Mouse (Mus musculus): ENCODE measurements around the gene Artn. TPM values are rescaled to one million over a fixed set of nuclear protein-coding genes. Genes with fewer than 3 reads are reported as not detected.

The Artn gene
- polyA plus RNA-seq, 1 experiment from 2014 or later, result 8.9 TPM

DNA sequence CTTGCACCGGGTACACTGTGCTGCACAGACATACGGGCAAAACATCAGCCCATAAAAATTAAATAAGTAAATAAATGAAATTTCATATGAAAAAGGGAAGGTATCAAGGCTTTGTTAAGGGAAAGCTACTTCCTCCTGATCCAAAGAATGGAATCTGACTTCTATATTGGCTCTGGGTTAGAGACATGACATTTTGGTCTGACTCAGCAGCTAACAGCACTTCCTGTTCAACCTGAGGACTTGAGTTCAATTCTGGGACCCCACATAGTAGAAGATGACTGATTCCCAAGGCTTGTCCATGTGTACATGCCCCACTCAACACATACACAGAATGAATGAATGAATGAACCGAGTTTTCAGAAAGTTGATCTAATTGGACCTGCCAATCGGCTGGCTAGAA, 11.7 kb downstream of the Artn start:
- Histone ChIP-seq H3K27me3 (no peaks in the 10 kb centered on the region), H3K9ac (no peak overlapping the region), H3K9me3 (no peaks in the 10 kb centered on the region), H3K27ac (no peak overlapping the region), H3K4me2 (replicated peaks) (no peak overlapping the region), H3K4me1 (peaks cover 24% of the 10 kb centered on the region), H3K4me3 (no peak overlapping the region), H3K36me3 (no peaks in the 10 kb centered on the region)
- 90% methylated on average over 4 of the region's 4 CpGs for WGBS
- no peak for ATAC-seq (ENCODE audit: low FRiP score, low read depth)

DNA sequence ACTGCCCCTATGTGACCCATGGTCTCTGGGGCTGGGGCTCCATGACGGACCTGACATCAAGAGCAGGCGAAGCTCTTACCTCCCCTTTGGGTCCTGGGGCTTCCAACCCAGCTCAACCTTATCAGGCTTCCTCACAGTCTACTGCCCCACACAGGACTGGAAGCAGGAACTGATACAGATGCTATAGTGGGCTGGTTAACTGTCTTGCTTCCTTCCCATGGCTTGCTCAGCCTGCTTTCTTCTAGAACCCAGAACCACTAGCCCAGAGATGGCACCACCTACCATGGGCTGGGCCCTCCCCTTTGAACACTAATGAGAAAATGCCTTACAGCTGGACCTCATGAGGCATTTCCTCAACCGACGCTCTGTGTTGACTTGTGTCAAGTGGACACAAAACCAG, 12.2 kb downstream of the Artn start:
- ATAC-seq (ENCODE audit: low FRiP score, low read depth), result no peak
- peaks cover 28% of the 10 kb centered on the region for H3K4me1 ChIP-seq
- peaks cover 2% of the 10 kb centered on the region for H3K36me3 ChIP-seq
- H3K27ac ChIP-seq, result no peak overlapping the region
- H3K9me3 ChIP-seq, result no peaks in the 10 kb centered on the region
- H3K4me3 ChIP-seq, result no peak overlapping the region
- no peak overlapping the region for H3K4me2 ChIP-seq (replicated peaks)
- 86% methylated on average over 4 of the region's 4 CpGs for WGBS
- no peak overlapping the region for H3K9ac ChIP-seq
- no peaks in the 10 kb centered on the region for H3K27me3 ChIP-seq

DNA sequence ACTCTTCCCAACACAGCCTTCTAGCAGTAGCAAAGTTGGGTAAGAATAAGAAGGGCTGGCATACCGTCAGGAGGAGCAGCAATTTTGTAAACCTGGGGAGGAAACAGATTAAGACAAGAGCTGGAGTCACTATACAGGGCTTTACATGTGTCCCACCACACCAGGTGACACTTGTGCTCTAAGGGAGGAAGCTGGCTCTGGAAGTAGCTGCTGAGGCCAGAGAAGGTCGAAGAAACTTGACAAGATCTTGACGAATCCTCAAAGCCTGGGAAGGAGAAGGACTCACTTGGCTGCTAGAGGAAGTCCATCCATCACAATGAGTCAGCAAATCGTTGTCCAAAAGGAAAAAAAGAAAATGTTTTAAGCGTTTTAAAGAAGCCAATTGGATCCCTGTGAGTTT, 13.2 kb downstream of the Artn start:
- ATAC-seq (ENCODE audit: low FRiP score, low read depth), result no peak
- H3K9ac ChIP-seq, result no peak overlapping the region
- H3K4me2 ChIP-seq (replicated peaks), result 0 out of 2 replicates have a peak overlapping the region, but pooled peaks have one; percentile 100
- no peaks in the 10 kb centered on the region for H3K27me3 ChIP-seq
- H3K4me3 ChIP-seq, result no peak overlapping the region
- H3K36me3 ChIP-seq, result peaks cover 12% of the 10 kb centered on the region
- 89% methylated on average over 5 of the region's 5 CpGs for WGBS
- H3K27ac ChIP-seq, result no peak overlapping the region
- H3K4me1 ChIP-seq, result peaks cover 28% of the 10 kb centered on the region
- H3K9me3 ChIP-seq, result no peaks in the 10 kb centered on the region

DNA sequence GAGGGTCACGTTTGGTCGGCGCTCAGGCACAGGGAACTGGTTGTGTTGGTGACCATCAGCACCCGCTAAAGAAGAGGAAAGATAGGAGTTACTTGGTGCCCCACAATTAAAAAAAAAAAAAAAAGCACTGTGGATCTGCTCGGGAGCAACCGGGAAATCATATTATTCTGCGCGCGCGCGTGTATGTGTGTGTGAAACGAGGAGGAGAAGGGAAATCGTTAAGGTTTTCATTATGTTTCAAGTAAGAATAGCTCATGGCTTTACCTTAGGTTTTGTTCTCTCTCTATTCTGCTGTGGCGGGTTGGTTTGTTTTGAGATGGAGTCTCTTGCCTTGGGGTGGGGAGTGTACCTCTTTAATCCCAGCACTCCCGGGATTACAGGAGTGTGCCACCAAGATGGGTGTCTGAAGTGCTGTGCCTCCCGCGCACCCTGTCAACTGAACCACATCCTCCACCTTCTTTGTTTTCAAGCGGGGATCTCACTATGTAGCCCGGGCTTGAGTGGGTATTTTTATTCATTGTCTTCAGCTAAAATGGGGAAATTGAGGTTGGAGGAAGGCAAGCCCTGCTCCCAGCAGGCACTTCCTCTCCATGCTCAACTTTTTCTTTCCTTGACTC, 14.0 kb downstream of the Artn start:
- H3K9ac ChIP-seq, result peak overlapping the region; percentile 92
- H3K36me3 ChIP-seq, result peaks cover 20% of the 10 kb centered on the region
- ATAC-seq (ENCODE audit: low FRiP score, low read depth), result no peak
- no peaks in the 10 kb centered on the region for H3K9me3 ChIP-seq
- H3K4me2 ChIP-seq (replicated peaks), result peak overlapping the region; percentile 100
- WGBS, result 5% methylated on average over 19 of the region's 19 CpGs
- peaks cover 28% of the 10 kb centered on the region for H3K4me1 ChIP-seq
- no peaks in the 10 kb centered on the region for H3K27me3 ChIP-seq
- H3K4me3 ChIP-seq, result peak overlapping the region; percentile 80
- no peak overlapping the region for H3K27ac ChIP-seq

DNA sequence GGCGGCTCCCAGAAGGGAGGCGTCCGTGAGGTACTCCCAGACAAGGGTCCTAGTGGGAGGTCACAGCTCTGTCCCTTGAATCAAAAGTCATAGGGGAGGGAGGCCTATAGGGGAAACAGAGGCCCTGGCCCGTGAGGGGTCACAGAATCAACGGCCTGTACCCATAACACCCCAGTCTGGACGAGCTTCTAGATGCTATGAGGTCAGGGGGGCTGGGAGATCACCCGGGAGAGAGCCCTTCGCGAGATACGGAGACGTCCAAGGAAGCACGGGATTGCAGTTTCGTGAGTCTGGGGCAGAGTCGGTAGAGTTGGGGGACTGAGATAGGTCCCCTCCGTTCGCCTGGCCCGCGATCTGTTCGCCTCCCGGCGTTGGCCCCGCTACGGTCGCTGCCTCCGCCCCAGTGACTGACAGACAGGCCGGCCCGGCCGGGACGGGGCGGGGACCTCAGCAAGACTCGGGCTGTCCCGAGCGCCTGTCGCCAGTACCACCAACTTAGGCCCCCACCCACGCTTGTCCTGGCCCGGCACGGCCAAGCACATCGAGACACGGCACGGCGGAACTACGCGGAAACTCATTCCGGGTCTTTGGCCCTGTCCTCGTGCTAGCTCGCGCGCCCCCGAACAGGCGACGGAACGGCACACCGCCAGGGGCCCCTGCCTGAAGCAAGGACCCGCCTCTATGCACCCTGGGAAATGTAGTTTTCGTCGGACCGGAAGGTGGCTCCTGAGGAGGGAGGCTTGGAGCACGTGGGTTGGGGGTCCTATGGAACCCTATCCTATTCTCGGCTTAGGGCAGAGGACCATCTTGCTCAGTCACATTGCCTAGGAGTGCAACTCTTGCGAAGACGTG, 14.7 kb downstream of the Artn start, which contains the start of gene Ipo13:
TSS of gene Ipo13 (minus strand) at position 409 of the 852 bp plus-strand sequence.
- ATAC-seq (ENCODE audit: low FRiP score, low read depth), result peak; percentile 95
- under 1% methylated on average over 61 of the region's 61 CpGs for WGBS
- H3K27me3 ChIP-seq, result no peaks in the 10 kb centered on the region
- peaks cover 27% of the 10 kb centered on the region for H3K36me3 ChIP-seq
- peak within 1 kb of the TSS; percentile 100 for H3K4me2 ChIP-seq (replicated peaks)
- H3K9me3 ChIP-seq, result no peaks in the 10 kb centered on the region
- H3K9ac ChIP-seq, result peak within 1 kb of the TSS; percentile 92
- H3K27ac ChIP-seq, result peak within 1 kb of the TSS; percentile 75; the same call in 1 of the 2 replicates
- peak within 1 kb of the TSS; percentile 80 for H3K4me3 ChIP-seq
- peaks cover 28% of the 10 kb centered on the region for H3K4me1 ChIP-seq

DNA sequence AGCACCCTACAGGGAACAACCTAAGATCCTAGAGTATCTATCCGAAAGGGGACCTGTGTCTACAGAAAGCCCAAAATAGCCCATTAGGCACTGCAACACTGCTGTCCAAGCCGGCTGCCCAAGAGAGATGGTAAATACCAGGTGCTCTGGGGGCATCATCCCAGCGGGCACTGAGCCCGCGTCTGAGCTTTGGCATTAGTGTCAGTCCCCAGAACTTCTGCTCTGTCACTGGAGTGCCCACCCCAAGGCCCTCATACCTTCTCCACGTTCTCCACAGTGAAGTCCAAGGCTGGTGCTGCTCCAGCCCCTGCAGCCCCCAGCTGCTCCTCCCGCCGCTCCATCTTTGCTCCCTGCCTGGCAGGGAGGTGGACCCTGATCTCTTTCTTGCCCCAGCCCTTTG, 15.5 kb downstream of the Artn start:
- no peak overlapping the region for H3K27ac ChIP-seq

DNA sequence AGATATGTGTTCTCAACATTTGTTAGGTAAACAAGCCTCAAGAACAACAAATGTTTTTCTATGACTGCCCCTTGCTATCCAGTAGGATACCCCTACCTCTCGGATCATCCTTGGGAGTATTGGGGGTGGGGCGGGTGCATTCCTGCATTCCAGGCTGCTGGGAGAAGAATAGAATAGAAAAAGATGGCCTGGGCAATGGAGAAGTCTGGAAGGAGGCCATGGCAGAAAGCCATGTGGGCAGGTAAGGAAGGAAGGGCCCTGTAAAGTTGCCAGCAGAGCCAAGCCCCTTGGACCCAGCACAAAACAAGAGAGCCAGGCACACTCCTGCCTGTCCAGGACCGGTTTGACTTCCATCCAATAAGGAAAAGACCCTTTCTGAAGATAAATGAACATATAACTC, 16.1 kb downstream of the Artn start:
- Histone ChIP-seq H3K27me3 (no peaks in the 10 kb centered on the region), H3K9me3 (no peaks in the 10 kb centered on the region), H3K27ac (no peak overlapping the region), H3K9ac (peak overlapping the region; percentile 92), H3K4me2 (replicated peaks) (peak overlapping the region; percentile 100), H3K4me1 (peaks cover 37% of the 10 kb centered on the region), H3K4me3 (peak overlapping the region; percentile 80), H3K36me3 (peaks cover 38% of the 10 kb centered on the region)
- no peak for ATAC-seq (ENCODE audit: low FRiP score, low read depth)
- 60% methylated on average over 3 of the region's 3 CpGs for WGBS

More for the DNA sequence above, 15.5 kb downstream of the Artn start:
- Histone ChIP-seq H3K4me2 (replicated peaks) (peak overlapping the region; percentile 100), H3K9ac (peak overlapping the region; percentile 92), H3K27me3 (no peaks in the 10 kb centered on the region), H3K4me1 (peaks cover 32% of the 10 kb centered on the region), H3K4me3 (peak overlapping the region; percentile 80), H3K9me3 (no peaks in the 10 kb centered on the region), H3K36me3 (peaks cover 34% of the 10 kb centered on the region)
- WGBS, result 17% methylated on average over 8 of the region's 8 CpGs
- ATAC-seq (ENCODE audit: low FRiP score, low read depth), result 0 out of 2 replicates have a peak, but pooled peaks have one; percentile 1

DNA sequence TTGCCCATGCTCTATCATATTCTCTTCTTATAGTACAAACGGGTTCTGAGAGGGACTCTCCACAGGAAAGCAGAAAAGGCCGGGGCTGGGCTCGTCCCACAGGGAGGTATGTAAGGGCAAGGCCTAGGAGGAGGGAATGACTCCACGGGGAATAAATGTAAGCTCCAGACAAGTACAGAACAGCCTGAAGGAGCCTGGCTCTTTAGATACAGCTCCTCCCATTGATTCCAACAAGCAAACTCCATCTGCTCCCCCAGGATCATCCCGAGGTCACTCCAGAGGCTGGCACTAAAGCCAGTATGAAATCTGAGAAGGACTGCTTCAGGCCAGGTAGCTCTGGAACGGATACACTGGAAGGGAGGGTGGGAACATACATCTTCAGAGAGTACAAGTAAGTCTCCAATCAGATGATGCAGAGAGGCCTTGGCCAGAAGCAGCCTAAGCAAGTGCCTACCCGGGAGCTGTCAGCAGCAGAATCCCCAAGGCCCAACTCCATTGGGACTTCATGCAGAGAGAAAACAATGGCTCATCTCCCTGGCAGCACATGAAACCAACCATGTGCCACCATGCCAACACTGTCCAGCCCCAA, 16.8 kb downstream of the Artn start:
- H3K4me3 ChIP-seq, result peak overlapping the region; percentile 80; the same call in 1 of the 2 replicates
- peak overlapping the region; percentile 100 for H3K4me2 ChIP-seq (replicated peaks)
- peaks cover 42% of the 10 kb centered on the region for H3K36me3 ChIP-seq
- no peaks in the 10 kb centered on the region for H3K9me3 ChIP-seq
- H3K27me3 ChIP-seq, result no peaks in the 10 kb centered on the region
- H3K4me1 ChIP-seq, result peaks cover 37% of the 10 kb centered on the region
- ATAC-seq (ENCODE audit: low FRiP score, low read depth), result no peak
- 54% methylated on average over 7 of the region's 7 CpGs for WGBS
- no peak overlapping the region for H3K27ac ChIP-seq
- peak overlapping the region; percentile 53 for H3K9ac ChIP-seq

DNA sequence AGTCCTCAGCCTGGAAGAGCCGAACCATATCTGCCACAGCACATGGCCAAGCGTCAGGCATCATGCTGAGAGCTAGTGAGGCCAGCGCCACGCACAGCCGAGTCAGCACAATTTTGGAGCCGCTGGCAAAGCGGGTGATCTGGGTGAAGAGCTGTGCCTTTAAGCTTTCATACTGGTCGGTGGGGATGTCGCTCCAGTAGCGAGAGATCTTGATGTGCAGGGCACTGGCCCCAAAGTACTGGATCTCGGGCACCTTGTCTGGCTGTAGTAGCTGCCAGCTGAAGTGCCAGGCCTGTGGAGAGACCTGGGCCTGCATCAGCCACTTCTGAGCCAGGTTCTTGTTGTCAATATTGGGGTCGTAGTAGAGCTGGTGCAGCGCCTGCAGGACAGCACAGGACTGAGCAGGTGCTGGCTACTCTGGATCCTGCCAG, 17.4 kb downstream of the Artn start:
- no peak for ATAC-seq (ENCODE audit: low FRiP score, low read depth)
- Histone ChIP-seq H3K36me3 (peaks cover 46% of the 10 kb centered on the region), H3K27me3 (no peaks in the 10 kb centered on the region), H3K9ac (no peak overlapping the region), H3K4me1 (peaks cover 37% of the 10 kb centered on the region), H3K9me3 (no peaks in the 10 kb centered on the region), H3K4me3 (no peak overlapping the region), H3K4me2 (replicated peaks) (no peak overlapping the region), H3K27ac (no peak overlapping the region)
- 89% methylated on average over 13 of the region's 13 CpGs for WGBS

DNA sequence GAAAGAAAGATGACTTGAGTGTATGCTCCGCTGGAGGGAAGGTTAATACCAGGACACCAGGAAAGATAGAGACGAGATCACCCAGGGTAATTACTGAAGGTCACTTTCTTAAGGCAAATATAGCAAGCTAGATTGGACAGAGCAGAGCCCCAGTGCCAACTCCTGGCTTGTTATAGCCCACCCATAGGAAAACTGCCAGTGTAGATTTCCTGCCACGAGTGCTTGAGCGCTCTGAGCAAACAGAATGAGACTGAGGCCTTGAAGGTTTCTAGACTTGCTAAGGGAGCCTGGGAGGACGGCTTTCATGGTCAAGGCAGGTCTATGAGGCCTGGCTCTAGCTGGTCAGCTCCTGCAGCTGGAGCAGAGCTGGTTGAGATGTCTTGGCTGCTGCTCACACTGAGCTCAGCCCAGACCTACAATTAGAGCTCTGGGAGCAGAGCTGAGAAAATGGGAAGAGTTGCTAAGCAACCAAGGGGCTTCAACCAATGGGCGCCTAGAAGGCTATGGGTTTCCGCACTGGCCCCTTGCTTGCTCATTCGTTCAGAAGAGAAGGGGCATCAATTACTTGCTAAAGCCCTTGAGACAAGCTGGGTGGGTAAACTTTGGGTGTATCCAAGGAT, 20.6 kb downstream of the Artn start:
- Histone ChIP-seq H3K27ac (no peak overlapping the region), H3K4me3 (no peak overlapping the region), H3K36me3 (peaks cover 72% of the 10 kb centered on the region), H3K27me3 (no peaks in the 10 kb centered on the region), H3K4me1 (peaks cover 23% of the 10 kb centered on the region), H3K4me2 (replicated peaks) (no peak overlapping the region), H3K9me3 (no peaks in the 10 kb centered on the region), H3K9ac (no peak overlapping the region; the same call in 1 of the 2 replicates)
- WGBS, result 77% methylated on average over 8 of the region's 8 CpGs
- no peak for ATAC-seq (ENCODE audit: low FRiP score, low read depth)

DNA sequence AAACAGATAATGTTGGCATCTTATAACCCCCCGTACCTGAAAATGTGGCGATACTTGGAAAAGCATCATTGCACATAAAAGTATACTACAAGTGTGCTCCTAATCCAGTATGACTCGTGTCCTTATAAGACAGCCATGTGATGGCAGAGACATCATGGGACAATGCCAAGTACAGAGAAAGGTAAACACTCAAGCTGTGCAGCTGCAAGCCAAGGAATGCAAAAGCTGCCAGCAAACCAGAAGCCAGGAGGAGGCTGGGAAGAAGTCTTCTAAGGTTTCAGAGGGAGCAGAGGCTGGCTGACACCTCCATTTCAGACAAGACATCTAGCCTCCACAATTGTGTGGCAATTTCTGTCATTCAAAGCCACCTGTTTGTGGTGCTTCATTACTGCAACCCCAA, 23.4 kb downstream of the Artn start:
- Histone ChIP-seq H3K4me3 (no peak overlapping the region), H3K27me3 (no peaks in the 10 kb centered on the region), H3K4me2 (replicated peaks) (no peak overlapping the region), H3K9me3 (no peaks in the 10 kb centered on the region), H3K36me3 (peaks cover 85% of the 10 kb centered on the region), H3K4me1 (peaks cover 9% of the 10 kb centered on the region), H3K27ac (no peak overlapping the region), H3K9ac (no peak overlapping the region)
- no peak for ATAC-seq (ENCODE audit: low FRiP score, low read depth)
- 94% methylated on average over 3 of the region's 3 CpGs for WGBS

DNA sequence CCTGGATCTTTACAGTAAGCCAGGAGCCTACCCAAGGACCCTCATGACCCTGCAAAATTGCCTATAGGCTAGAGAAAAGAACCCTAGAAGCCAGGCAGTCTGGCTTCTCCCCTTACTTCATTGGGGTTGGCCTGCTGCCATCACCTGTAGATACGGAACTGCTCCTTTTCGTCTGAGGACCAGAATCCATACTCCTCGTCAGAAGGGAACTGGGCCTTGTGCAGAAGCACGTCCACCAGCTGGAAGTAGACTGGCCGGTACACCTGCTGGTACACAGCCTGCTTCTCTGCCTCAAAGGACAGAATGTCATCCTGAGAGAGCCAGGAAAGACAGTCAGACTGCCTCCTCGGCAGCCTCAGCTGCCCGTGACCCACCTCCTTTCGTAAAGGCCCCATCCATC, 24.8 kb downstream of the Artn start:
- Histone ChIP-seq H3K36me3 (peaks cover 85% of the 10 kb centered on the region), H3K9ac (no peak overlapping the region), H3K4me2 (replicated peaks) (no peak overlapping the region), H3K4me3 (no peak overlapping the region), H3K4me1 (peaks cover 9% of the 10 kb centered on the region), H3K27me3 (no peaks in the 10 kb centered on the region), H3K9me3 (no peaks in the 10 kb centered on the region), H3K27ac (no peak overlapping the region)
- ATAC-seq (ENCODE audit: low FRiP score, low read depth), result no peak
- WGBS, result 91% methylated on average over 8 of the region's 8 CpGs
